Mouse (Mus musculus): ENCODE measurements around the gene Rflnb.

The Rflnb gene

GRCm38 (mm10) chr11:76027139-76028071, at the start of gene Rflnb:
Gene Rflnb, minus strand, starts transcription at chr11:76027782.
- peak; percentile 77 for DNase-seq (ENCODE audit: low read depth, low spot score)

GRCm38 (mm10) chr11:76077341-76077740, 49.8 kb upstream of the Rflnb start:
- no peak for DNase-seq (ENCODE audit: low read depth, low spot score)

- no peak for DNase-seq (ENCODE audit: low read depth, low spot score)
Measured at GRCm38 (mm10) chr11:76074296-76075093, 46.9 kb upstream of the Rflnb start.

- no peak for DNase-seq (ENCODE audit: low read depth, low spot score)
Measured at GRCm38 (mm10) chr11:76069816-76070215, 42.2 kb upstream of the Rflnb start.

GRCm38 (mm10) chr11:76066563-76067156, 39.1 kb upstream of the Rflnb start:
- no peak for DNase-seq (ENCODE audit: low read depth, low spot score)

GRCm38 (mm10) chr11:76065521-76066095, 38.0 kb upstream of the Rflnb start:
- DNase-seq (ENCODE audit: low read depth, low spot score), result no peak

- no peak for DNase-seq (ENCODE audit: low read depth, low spot score)
Measured at GRCm38 (mm10) chr11:76064411-76064810, 36.8 kb upstream of the Rflnb start.

GRCm38 (mm10) chr11:76060906-76061305, 33.3 kb upstream of the Rflnb start:
- no peak for DNase-seq (ENCODE audit: low read depth, low spot score)

DNA sequence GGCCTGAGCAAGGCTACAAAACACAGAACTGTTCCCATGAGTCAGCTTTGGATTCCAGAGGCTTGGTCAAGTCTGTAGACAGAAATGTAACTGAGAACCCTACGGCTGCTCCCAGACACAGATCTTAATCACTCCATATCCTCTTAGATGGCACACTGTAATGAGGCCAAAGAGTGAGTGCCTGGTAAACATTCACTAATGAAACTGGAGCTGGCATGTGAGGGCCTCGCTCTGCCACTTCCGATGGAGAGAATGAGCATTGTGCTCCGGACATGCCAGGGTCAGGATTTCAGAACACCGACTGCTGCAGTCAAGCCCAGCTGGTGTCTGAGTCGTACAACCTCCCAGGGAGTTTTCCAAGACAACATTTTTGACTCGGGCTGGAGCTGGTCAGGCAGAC, 32.4 kb upstream of the Rflnb start:
- no peak for DNase-seq (ENCODE audit: low read depth, low spot score)

DNA sequence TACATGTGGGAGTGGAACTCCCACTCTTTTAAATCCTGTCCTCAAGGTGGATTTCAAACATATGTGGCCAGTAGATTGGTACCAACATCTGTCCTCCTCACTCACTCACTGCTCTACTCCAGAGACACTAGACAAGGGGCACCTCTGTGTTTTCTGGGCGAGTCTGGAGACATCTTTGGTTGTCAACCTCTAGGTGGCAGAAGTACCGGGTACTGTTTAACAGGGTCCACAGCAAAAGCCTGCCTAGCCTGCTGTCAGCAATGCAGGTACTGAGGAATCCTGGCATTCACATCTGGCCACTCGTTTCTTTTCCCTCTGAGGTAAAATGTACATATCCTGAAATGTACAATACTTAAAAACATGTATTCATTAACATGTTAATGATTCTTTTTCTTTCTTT, 28.9 kb upstream of the Rflnb start:
- no peak for DNase-seq (ENCODE audit: low read depth, low spot score)

- DNase-seq (ENCODE audit: low read depth, low spot score), result no peak
Measured at GRCm38 (mm10) chr11:76052496-76052895, 24.9 kb upstream of the Rflnb start.

DNA sequence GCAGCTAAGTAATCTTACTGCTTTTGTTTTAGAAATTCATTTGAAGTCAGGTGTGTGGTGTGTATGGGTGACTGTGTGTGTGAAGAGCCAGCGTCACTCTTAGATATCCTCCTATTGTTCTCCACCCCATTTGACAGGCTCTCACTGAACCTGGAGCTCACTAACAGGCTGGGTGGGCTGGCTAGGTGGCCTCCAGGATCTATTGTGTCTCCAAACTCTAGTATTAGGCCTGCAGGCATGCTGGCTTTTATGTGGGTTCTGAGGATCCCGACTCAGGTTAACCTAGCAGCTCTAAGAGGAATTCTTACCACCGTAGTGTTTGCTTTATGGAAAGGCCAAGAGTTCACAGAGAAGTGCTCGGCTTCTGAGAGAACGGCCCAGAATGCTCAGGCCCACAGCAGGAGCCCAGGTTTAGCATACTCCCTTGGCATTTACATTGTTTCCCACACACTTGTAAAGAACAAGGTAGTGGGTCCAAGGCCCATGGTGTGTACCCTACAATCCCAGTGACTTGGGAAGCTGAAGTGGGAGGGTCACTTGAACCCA, 23.5 kb upstream of the Rflnb start:
- no peak for DNase-seq (ENCODE audit: low read depth, low spot score)

GRCm38 (mm10) chr11:76050509-76050908, 22.9 kb upstream of the Rflnb start:
- DNase-seq (ENCODE audit: low read depth, low spot score), result no peak

DNA sequence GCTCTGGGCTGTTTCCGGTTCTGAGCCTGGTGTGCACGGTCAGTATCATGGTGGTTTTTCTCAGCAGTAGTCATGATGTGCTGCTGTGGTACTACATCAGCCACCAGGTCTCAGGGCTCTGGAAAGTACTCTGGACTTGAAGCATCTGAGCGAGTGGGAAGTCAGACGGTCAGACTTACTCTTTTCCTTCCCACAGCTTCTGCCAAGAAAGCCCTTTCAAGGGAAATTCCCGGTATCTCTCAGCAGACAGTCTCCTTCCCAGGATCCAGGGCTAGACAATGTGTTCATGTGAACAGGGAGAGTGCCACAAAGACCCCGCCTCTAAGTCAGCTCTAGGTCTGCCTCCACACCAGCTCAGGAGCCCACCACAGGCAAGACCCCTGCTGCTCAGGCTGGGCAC, 17.8 kb upstream of the Rflnb start:
- no peak for DNase-seq (ENCODE audit: low read depth, low spot score)

DNA sequence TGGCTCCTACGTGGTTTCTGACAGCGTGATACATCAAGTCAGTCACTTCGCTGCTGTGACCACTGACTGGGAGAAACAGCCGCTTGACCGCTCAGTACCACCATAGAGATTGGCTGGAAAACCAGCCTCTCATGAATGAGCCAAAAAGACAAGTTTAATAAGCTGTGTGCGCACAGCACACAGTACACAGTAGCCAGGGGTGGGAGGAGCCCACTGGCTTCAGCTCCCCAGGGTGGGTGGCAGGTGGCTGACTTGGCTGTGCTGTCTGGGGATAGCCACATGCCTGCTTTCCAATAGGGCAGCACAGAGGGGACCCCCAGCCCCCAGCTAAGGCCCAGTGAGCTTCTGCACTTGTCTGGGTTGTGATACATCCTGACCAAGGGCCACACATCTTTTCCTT, 16.9 kb upstream of the Rflnb start:
- DNase-seq (ENCODE audit: low read depth, low spot score), result no peak

DNA sequence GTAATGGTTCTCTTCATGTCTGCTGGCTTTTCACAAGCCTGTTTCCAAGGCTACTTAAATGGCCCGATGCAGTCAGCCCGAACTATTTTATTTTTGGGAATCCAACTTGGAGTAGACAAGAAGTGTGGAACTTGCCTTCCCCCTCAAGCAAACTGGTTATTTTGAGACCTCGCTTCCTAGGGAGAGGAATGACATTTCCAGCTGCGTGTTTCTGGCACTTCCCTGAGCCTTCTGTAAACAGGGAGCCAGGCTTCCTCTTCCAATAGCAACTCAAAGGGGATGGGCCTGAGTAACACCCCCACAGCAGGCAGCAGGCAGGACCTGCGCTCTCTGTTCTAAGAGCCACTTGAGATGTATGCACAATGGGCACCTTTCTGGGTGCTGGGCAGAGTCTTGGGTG, 15.3 kb upstream of the Rflnb start:
- DNase-seq (ENCODE audit: low read depth, low spot score), result no peak

GRCm38 (mm10) chr11:76042041-76042638, 14.6 kb upstream of the Rflnb start:
- no peak for DNase-seq (ENCODE audit: low read depth, low spot score)

DNA sequence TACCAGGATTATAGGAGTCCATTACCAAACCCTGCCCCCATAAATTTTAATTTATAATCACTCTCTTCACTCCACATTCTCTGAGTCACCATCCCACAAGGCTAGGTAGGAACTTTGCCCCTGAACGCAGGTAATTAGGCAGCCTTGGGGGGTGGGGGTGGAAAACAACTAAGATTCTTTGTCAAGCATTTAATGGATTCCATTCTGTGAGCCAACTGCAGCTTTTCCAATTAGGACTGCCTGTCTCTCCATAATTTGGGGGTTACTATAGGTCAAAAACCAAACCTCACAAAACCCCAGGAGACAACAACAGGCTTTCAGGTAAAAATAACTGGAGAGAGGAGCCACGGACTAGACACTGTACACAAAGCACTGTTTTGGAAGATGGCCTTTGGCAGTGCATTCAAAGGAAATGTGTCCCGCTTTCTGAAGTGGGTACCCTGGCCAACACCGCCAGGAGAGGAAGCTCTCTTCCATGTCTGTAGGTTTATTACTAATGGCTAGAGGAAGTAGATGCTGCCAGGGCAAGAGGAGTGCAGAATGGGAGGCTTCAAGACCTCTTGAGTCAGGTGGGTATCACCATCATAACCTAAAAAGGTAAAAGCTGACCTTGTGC, 13.3 kb upstream of the Rflnb start:
- DNase-seq (ENCODE audit: low read depth, low spot score), result no peak

DNA sequence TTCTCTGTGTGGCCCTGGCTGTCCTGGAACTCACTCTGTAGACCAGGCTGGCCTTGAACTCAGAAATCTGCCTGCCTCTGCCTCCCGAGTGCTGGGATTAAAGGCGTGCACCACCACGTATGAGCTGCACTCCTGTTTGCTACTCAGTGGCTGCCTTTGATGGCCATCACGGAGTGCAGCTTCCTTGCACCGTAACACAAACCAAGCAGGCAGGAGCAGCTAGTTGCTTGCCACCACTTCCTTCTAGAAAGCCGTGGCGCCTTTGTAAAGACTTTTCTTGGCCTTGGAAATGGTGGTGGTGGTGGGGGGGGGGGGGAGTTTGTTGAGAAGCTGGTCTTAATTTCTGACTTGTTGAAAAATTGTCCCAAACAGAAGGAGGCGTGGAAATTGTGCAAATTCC, 12.5 kb upstream of the Rflnb start:
- DNase-seq (ENCODE audit: low read depth, low spot score), result no peak

DNA sequence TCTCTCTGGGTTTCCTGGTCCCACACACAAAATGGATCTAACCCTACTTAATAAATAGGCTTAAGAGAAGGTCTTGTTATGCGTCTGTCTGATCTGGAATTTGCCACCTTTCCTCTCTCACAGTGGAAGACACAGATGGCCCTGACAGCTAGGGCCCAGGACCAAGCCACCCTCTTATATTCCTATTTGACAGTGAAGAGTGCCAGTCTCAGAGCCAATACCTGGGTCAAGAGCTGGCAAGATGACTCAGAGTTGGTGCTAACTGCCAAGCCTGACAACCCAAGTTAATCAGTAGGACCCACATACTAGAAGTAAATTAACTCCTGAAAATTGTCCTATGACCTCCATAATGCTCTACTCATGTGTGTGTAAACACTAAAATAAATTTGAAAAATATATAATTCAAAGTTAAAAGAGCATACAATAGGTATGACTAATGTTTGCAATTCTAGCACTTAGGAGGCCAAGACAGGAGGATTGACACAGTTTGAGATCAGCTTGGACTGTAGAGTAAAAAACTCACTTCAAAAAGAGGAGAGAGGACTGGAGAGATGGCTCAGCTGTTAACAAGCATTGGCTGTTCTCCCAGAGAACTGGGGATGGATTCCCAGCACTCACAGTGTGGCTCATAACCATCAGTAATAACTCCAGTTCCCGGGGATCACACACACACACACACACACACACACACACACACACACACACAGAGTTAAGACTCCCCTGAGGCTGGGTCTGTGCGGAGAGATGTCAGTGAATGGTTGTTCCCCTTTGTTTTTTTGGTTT, 11.9 kb upstream of the Rflnb start:
- DNase-seq (ENCODE audit: low read depth, low spot score), result no peak

All from embryo, embryonic 11.5 days (tissue).